Mouse (Mus musculus) embryonic facial prominence, embryonic 14.5 days (tissue): ENCODE measurements at regions not wholly inside any gene's neighbourhood (a gene's known extent, or its start where the extent isn't known, plus 50 kb on each side); places are given as distances from the start of the nearest gene placed in this dataset.

ENCODE experiments used
- ATAC-seq: fragments of 200-750 bp; cut with Nextera tagmentation; 2 replicates; pipeline ENCODE4 v1.8.0; 2017; ENCODE audit warnings: low read depth, moderate number of reproducible peaks, moderate TSS enrichment
- DNase-seq: peaks from one replicate; pipeline ENCODE4 v3.0.0-alpha.2; 2015; ENCODE audit warnings: low spot score
- H3K27ac ChIP-seq: fragments of 300-500 bp; sonication (generic); replicated peaks from 2 replicates; pipeline ENCODE4 v1.5.1; 2014; ENCODE audit warnings: low read depth, mild to moderate bottlenecking, low read length, moderate library complexity
- H3K27me3 ChIP-seq: fragments of 300-500 bp; sonication (generic); replicated peaks from 2 replicates; pipeline ENCODE4 v1.6.1; 2014; ENCODE audit warnings: low read length; ENCODE audit not compliant: control insufficient read depth, insufficient read depth
- H3K36me3 ChIP-seq: fragments of 300-500 bp; sonication (generic); 2 replicates; pipeline ENCODE4 v1.6.1; 2014; ENCODE audit warnings: low read length, mixed read lengths; ENCODE audit not compliant: control insufficient read depth, insufficient read depth
- H3K4me1 ChIP-seq: fragments of 300-500 bp; sonication (generic); 2 replicates; pipeline ENCODE4 v1.6.1; 2014; ENCODE audit warnings: antibody characterized with exemption, low read length; ENCODE audit not compliant: control insufficient read depth, insufficient read depth
- H3K4me2 ChIP-seq: fragments of 300-500 bp; sonication (generic); 2 replicates; pipeline ENCODE4 v1.6.1; 2014; ENCODE audit warnings: low read depth, mild to moderate bottlenecking, low read length, moderate library complexity, mixed read lengths
- H3K4me3 ChIP-seq: fragments of 300-500 bp; sonication (generic); 2 replicates; pipeline ENCODE4 v1.5.1; 2014; ENCODE audit warnings: low read depth, mild to moderate bottlenecking, low read length
- H3K9ac ChIP-seq: fragments of 300-500 bp; sonication (generic); 2 replicates; pipeline ENCODE4 v1.6.1; 2014; ENCODE audit warnings: low read depth, mild to moderate bottlenecking, low read length, moderate library complexity, mixed read lengths
- H3K9me3 ChIP-seq: fragments of 300-500 bp; sonication (generic); 2 replicates; pipeline ENCODE4 v1.6.1; 2016; ENCODE audit warnings: low read length; ENCODE audit not compliant: control insufficient read depth
- WGBS: fragments of 180-500 bp; shearing (Covaris S2); extraction: QIAGEN DNeasy Blood & Tissue Kit; methylation state at CpG from one replicate; pipeline ENCODE4 v1.1.7; 2014; 5-methylcytosine and 5-hydroxymethylcytosine counted together

DNA sequence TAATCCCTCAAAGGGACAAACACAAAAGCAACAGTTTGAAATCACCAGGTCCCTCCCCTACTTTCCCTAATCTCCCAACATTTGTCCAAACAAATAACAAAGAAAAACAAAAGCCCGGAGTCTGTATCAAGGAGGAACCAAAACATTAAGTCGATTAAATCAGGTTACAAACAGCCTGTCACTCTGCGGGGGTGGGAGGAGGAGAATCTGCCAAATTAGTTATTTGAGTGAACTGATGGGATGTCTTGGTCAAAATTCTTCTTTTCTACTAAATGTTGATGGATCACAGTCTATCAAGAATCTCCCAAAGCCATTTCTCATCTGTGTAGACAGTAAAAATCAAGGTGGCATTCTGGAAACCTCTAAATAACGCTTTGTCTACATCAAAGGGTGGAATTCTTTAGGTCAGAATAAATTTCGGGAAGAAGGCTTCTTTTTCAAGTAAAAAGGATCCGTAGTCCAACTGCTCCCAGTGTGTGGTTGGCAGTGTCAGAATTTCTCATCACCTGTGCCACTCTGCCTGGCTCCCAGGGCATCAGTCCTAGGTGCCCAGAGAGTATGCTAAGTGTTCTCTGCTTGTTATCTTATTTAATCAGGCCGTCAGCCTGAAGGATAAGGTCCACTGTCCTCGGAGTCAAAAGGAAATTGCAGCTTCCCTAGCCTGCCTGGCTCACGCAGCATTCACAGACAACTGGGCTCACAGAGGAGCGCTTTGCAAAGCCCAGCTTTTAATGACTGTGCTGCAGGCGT, 216.1 kb downstream of the Gm19935 start:
- Histone ChIP-seq H3K4me1 (no peaks in the 10 kb centered on the region), H3K9me3 (no peaks in the 10 kb centered on the region), H3K9ac (no peak overlapping the region), H3K27me3 (no peaks in the 10 kb centered on the region), H3K4me2 (no peak overlapping the region), H3K36me3 (no peaks in the 10 kb centered on the region), H3K4me3 (no peak overlapping the region), H3K27ac (no peak overlapping the region)
- DNase-seq (no peak), ATAC-seq (no peak)
- 32% methylated on average over 11 of the region's 11 CpGs for WGBS

DNA sequence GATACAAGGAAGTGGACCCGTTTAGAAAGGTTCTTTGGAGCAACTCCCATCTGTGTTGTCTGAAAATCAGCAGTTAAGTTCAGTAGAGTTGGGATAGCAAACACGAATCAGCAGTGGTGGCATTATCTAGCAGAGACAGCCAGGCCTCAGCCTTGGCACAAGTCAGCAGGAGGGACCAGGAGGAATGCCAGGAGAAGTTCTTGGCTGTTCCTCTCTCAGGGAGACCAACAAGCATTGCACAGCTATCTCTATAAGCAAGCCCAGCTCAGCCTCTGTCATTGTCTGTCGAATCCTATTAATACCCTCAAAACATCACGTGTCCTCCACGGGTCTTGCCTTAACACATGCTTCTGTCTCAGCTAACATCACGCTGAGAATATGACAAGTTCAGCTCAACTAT, 219.8 kb downstream of the Gm19935 start:
- Histone ChIP-seq H3K9me3 (no peaks in the 10 kb centered on the region), H3K4me1 (no peaks in the 10 kb centered on the region), H3K27me3 (no peaks in the 10 kb centered on the region), H3K27ac (no peak overlapping the region), H3K4me2 (no peak overlapping the region), H3K9ac (no peak overlapping the region), H3K4me3 (no peak overlapping the region), H3K36me3 (no peaks in the 10 kb centered on the region)
- DNase-seq = no peak
- 88% methylated on average over 6 of the region's 6 CpGs for WGBS
- ATAC-seq = no peak

DNA sequence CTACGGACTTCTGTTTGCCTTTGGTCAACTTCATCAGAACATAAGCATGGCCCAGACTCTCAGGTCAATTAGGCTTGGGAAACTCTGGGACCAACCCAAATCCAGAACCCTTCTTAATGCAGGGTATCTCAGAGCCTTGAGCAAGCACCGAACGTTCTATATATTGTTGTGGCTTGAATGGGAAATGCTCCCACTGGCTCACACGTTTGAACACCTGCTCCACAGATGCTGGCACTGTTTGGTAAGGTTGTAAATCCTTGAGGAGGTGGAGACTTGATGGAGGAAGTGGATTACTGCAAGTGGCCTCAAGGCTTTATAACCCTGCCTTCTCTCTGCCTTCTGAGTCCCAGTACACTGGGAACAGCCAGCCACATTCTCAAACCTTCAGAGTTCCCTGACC, 231.3 kb upstream of the Tox3 start:
- no peaks in the 10 kb centered on the region for H3K27me3 ChIP-seq
- no peak overlapping the region for H3K4me2 ChIP-seq
- no peak overlapping the region for H3K4me3 ChIP-seq
- H3K9me3 ChIP-seq = no peaks in the 10 kb centered on the region
- no peak for ATAC-seq
- H3K9ac ChIP-seq = no peak overlapping the region
- no peaks in the 10 kb centered on the region for H3K4me1 ChIP-seq
- 81% methylated on average over 4 of the region's 4 CpGs for WGBS
- H3K27ac ChIP-seq = no peak overlapping the region
- DNase-seq = no peak
- no peaks in the 10 kb centered on the region for H3K36me3 ChIP-seq

DNA sequence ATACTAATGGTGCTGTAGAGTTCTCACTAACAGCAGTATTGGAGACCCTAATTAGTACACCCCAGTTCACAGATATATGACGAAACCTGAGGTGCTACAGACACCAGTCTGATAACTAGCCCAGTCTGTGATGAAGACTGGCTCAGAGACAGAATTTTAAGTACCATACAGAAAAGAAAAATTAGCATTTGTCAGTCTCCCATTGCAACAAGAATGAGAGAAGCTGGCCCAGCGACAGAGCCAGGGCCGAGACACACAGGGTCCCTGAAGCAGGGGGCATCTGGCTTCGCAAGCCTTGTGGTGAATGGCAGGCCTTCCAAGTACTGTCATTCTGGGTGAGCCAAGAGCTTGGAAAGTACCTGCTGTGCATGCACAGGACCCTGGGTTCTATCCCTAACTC, 228.8 kb upstream of the Tox3 start:
- Histone ChIP-seq H3K4me1 (no peaks in the 10 kb centered on the region), H3K4me2 (no peak overlapping the region), H3K4me3 (no peak overlapping the region), H3K9me3 (no peaks in the 10 kb centered on the region), H3K27ac (no peak overlapping the region), H3K9ac (no peak overlapping the region), H3K36me3 (no peaks in the 10 kb centered on the region), H3K27me3 (no peaks in the 10 kb centered on the region)
- no peak for ATAC-seq
- no peak for DNase-seq
- 86% methylated on average over 4 of the region's 4 CpGs for WGBS

DNA sequence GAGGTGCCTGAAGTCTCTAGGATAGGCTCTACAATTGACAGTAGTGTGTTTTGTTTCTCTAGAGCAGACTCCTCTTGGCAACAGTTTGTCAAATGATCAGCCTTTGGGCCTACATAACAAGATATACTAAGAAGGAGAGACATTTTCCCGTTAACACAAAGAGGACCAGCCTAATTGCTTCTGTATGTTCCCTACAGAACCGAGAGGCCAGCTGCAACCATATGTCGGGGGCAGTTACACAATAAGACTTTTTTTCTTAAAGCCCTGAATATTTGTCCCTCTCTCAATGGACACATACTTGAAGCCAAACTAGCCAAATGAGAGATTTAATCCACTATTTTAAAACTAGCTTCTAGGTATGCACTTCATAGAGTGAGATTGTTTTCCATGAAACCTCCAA, 226.5 kb upstream of the Tox3 start:
- 42% methylated on average over 3 of the region's 3 CpGs for WGBS
- H3K9me3 ChIP-seq = no peaks in the 10 kb centered on the region
- DNase-seq = no peak

DNA sequence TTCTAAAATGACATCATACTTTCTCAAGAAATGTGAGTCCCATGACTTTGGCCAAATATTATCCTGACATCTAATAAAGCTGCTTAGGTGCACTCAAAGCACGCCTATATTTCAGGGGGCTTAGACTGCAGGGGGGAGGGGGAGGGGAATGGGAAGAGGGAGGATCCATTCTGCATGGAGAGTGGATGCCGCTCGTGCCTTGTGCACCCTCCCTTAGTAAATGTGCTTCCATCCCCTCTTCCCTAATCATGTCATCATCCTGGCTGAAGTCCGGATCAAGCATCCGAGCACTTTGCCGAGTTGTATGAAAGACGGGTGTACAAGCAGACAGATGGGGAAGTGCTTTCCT, 207.9 kb upstream of the Tox3 start:
- no peak for DNase-seq
- Histone ChIP-seq H3K27me3 (no peaks in the 10 kb centered on the region), H3K4me3 (no peak overlapping the region), H3K4me2 (no peak overlapping the region), H3K27ac (no peak overlapping the region), H3K9ac (no peak overlapping the region), H3K4me1 (no peaks in the 10 kb centered on the region), H3K9me3 (no peaks in the 10 kb centered on the region), H3K36me3 (no peaks in the 10 kb centered on the region)
- no peak for ATAC-seq
- WGBS = 81% methylated on average over 7 of the region's 7 CpGs

More for the DNA sequence above, 226.5 kb upstream of the Tox3 start:
- ATAC-seq = no peak
- H3K4me1 ChIP-seq = no peaks in the 10 kb centered on the region
- H3K27ac ChIP-seq = no peak overlapping the region
- H3K27me3 ChIP-seq = no peaks in the 10 kb centered on the region
- no peaks in the 10 kb centered on the region for H3K36me3 ChIP-seq
- H3K9ac ChIP-seq = no peak overlapping the region
- H3K4me2 ChIP-seq = no peak overlapping the region
- H3K4me3 ChIP-seq = no peak overlapping the region

DNA sequence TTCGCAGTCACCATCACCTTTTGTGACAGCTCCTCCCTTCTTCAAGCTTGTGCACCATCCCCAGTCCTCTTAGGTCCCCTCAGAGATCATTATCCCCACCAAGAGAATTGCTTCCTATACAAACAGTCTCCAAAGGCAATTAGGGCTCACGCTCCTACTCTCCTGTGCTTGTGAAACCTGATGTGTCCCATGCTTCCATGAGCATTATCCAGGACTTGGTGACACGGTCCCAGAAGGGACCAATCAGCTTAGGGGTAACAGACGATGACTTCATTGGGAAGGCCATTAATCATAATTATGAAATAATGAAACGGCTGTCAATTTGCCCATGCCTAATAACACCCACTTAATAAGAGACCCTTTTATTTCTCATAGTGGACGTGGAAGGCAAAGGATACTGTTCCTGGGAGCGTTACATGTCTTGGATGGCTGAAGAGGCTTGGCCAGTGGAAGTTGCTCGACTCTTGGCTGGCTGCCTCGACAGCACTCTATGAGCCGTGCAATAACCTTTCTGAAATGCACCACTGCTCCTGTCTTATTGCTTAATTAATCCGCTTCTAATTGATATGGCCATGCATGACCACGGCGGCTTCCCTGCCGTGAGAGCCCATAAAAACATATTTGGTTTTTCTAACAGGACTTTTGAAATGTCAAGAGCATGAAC, 207.4 kb upstream of the Tox3 start:
- Histone ChIP-seq H3K9me3 (no peaks in the 10 kb centered on the region), H3K27me3 (no peaks in the 10 kb centered on the region), H3K27ac (no peak overlapping the region), H3K4me2 (no peak overlapping the region), H3K36me3 (no peaks in the 10 kb centered on the region), H3K9ac (no peak overlapping the region), H3K4me1 (no peaks in the 10 kb centered on the region), H3K4me3 (no peak overlapping the region)
- ATAC-seq = peak; percentile 67; the same call in 1 of the 2 replicates
- DNase-seq = no peak
- whole genome bisulfite sequencing = 74% methylated on average over 14 of the region's 14 CpGs

DNA sequence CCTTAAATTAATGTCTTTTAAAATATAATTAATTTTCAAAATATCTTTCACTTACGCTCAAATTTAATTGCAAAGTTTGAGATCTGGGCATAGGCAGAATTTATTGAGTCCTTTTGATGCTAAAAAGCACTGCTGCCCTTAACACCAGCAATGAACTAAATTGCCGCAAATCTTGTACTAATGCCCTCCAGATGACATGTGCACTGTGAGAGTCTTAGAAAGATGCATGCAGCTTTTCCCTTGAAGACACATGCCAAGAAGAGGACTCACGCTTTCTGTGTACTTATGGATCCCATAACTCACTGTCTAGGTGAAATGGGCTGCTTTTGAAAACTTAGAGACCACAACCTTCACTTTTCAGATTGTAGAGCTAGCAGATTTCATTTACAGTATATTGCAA, 199.1 kb upstream of the Tox3 start:
- ATAC-seq (no peak), DNase-seq (peak; percentile 35)
- no peak overlapping the region for H3K4me3 ChIP-seq
- no peak overlapping the region for H3K4me2 ChIP-seq
- H3K4me1 ChIP-seq = peaks cover 10% of the 10 kb centered on the region; the same call in 1 of the 2 replicates
- no peaks in the 10 kb centered on the region for H3K9me3 ChIP-seq
- H3K9ac ChIP-seq = no peak overlapping the region
- no peaks in the 10 kb centered on the region for H3K27me3 ChIP-seq
- 30% methylated on average over 3 of the region's 3 CpGs for WGBS
- H3K27ac ChIP-seq = no peak overlapping the region
- H3K36me3 ChIP-seq = no peaks in the 10 kb centered on the region

DNA sequence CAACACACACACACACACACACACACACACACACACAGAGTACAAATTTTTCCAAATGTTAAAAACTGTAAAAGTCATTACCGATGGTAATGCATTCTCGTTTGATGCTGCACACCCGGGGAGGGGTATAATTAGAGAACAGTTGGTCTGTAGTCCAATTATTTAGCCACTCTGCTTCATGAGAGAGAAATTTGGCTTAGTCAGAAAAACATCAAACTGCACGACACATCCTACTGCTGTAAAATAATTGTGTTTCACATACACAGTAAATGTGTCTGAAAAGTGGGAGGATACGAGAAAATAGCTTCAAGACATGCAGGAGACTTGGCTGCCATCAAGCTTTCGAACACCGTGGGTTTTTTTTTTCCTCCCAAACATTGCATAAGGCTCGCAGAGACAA, 194.5 kb upstream of the Tox3 start:
- Histone ChIP-seq H3K27me3 (no peaks in the 10 kb centered on the region), H3K4me2 (no peak overlapping the region), H3K9ac (no peak overlapping the region), H3K27ac (no peak overlapping the region), H3K4me3 (no peak overlapping the region), H3K9me3 (no peaks in the 10 kb centered on the region), H3K36me3 (no peaks in the 10 kb centered on the region), H3K4me1 (peaks cover 10% of the 10 kb centered on the region; the same call in 1 of the 2 replicates)
- 41% methylated on average over 8 of the region's 8 CpGs for WGBS
- DNase-seq (no peak), ATAC-seq (no peak)
